Mouse (Mus musculus): ENCODE measurements at regions not wholly inside any gene's neighbourhood (a gene's known extent, or its start where the extent isn't known, plus 50 kb on each side); places are given as distances from the start of the nearest gene placed in this dataset.

DNA sequence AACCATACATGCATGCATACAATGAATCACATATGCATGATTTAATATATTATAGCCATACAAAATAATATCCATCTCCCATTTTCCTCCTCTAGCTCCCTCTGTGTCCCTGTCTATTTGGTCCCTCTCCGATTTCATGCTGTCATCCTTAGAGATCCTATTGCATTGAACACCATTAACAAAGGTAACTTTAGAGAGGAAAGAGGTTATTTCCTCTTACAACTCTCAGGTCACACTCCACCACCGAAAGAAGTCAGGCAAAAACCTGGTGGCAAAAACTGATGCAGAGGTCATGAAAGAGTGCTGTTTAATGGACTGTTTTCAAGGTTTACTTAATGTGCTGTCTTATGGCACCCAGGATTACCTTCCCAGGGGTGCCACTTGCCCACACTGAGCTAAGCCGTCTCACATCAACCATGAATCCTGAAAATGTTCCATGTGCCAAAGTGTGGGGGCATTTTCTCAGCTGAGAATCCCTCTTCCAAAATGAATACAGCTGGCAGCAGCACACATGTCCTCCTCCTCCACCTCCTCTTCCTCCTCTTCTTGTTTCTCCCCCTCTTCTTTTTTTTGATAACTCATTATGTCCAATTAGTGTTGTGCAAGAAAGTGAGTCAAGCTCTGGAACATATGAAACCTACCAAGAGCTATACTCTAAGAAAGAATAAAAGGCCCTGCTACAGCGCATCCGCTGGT, 212.4 kb downstream of the Efhb start:
- Histone ChIP-seq H3K9me3 (ENCODE audit: control insufficient read depth, low read length) (no peaks in the 10 kb centered on the region), H3K27ac (ENCODE audit: low read depth, low read length) (no peak overlapping the region), H3K9ac (ENCODE audit: low read depth, low read length) (no peak overlapping the region), H3K36me3 (ENCODE audit: control insufficient read depth, insufficient read depth, low read length) (no peaks in the 10 kb centered on the region), H3K4me1 (replicated peaks; ENCODE audit: control insufficient read depth, insufficient read depth, low read length) (no peaks in the 10 kb centered on the region), H3K4me2 (replicated peaks; ENCODE audit: low read depth, low read length) (no peak overlapping the region), H3K4me3 (ENCODE audit: low read depth, low read length) (no peak overlapping the region), H3K27me3 (ENCODE audit: control insufficient read depth, insufficient read depth, low read length) (no peaks in the 10 kb centered on the region)
- DNase-seq (ENCODE audit: low spot score) (no peak), ATAC-seq (ENCODE audit: low FRiP score) (no peak)
- WGBS = 87% methylated on average over 5 of the region's 5 CpGs

- DNase-seq (ENCODE audit: low spot score) = no peak
- H3K4me3 ChIP-seq (ENCODE audit: low read depth, low read length) = no peak overlapping the region
Observed at GRCm38 (mm10) chr17:53248501-53248900, 214.6 kb downstream of the Efhb start.

GRCm38 (mm10) chr17:53247593-53248236, 215.4 kb downstream of the Efhb start:
- no peak overlapping the region for H3K27ac ChIP-seq (ENCODE audit: low read depth, low read length)
- no peaks in the 10 kb centered on the region for H3K4me1 ChIP-seq (replicated peaks; ENCODE audit: control insufficient read depth, insufficient read depth, low read length)
- DNase-seq (ENCODE audit: low spot score) (no peak), ATAC-seq (ENCODE audit: low FRiP score) (no peak)
- no peaks in the 10 kb centered on the region for H3K9me3 ChIP-seq (ENCODE audit: control insufficient read depth, low read length)
- H3K9ac ChIP-seq (ENCODE audit: low read depth, low read length) = no peak overlapping the region
- no peaks in the 10 kb centered on the region for H3K36me3 ChIP-seq (ENCODE audit: control insufficient read depth, insufficient read depth, low read length)
- WGBS = 67% methylated on average over 3 of the region's 3 CpGs
- no peak overlapping the region for H3K4me2 ChIP-seq (replicated peaks; ENCODE audit: low read depth, low read length)
- H3K27me3 ChIP-seq (ENCODE audit: control insufficient read depth, insufficient read depth, low read length) = no peaks in the 10 kb centered on the region
- H3K4me3 ChIP-seq (ENCODE audit: low read depth, low read length) = no peak overlapping the region

More at GRCm38 (mm10) chr17:53248501-53248900, 214.6 kb downstream of the Efhb start:
- Histone ChIP-seq H3K9ac (ENCODE audit: low read depth, low read length) (no peak overlapping the region), H3K9me3 (ENCODE audit: control insufficient read depth, low read length) (no peaks in the 10 kb centered on the region), H3K4me2 (replicated peaks; ENCODE audit: low read depth, low read length) (no peak overlapping the region), H3K27me3 (ENCODE audit: control insufficient read depth, insufficient read depth, low read length) (no peaks in the 10 kb centered on the region), H3K4me1 (replicated peaks; ENCODE audit: control insufficient read depth, insufficient read depth, low read length) (no peaks in the 10 kb centered on the region), H3K27ac (ENCODE audit: low read depth, low read length) (no peak overlapping the region), H3K36me3 (ENCODE audit: control insufficient read depth, insufficient read depth, low read length) (no peaks in the 10 kb centered on the region)
- 42% methylated on average over 2 of the region's 2 CpGs for WGBS
- ATAC-seq (ENCODE audit: low FRiP score) = no peak

DNA sequence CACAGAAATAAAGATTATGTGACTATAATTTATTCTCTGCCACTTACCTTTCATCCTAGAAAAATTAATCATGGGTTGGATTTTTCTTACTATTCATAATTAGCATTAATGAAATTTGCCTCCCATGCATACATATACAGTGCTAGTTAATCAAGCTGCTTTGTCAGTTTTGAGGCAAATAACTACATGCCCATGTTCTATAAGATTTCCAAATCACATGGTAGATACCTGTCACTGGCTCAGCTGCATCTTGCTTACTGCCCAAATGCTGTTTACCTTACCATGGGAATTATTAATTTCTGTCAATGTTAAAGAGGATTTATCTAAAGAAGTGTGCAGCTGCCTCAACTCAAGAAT, 252.7 kb downstream of the Efhb start:
- Histone ChIP-seq H3K4me1 (replicated peaks; ENCODE audit: control insufficient read depth, insufficient read depth, low read length) (no peaks in the 10 kb centered on the region), H3K27ac (ENCODE audit: low read depth, low read length) (no peak overlapping the region), H3K9ac (ENCODE audit: low read depth, low read length) (no peak overlapping the region), H3K36me3 (ENCODE audit: control insufficient read depth, insufficient read depth, low read length) (no peaks in the 10 kb centered on the region), H3K4me2 (replicated peaks; ENCODE audit: low read depth, low read length) (no peak overlapping the region), H3K27me3 (ENCODE audit: control insufficient read depth, insufficient read depth, low read length) (no peaks in the 10 kb centered on the region), H3K9me3 (ENCODE audit: control insufficient read depth, low read length) (no peaks in the 10 kb centered on the region), H3K4me3 (ENCODE audit: low read depth, low read length) (no peak overlapping the region)
- DNase-seq (ENCODE audit: low spot score) = no peak
- ATAC-seq (ENCODE audit: low FRiP score) = peak; percentile 47

- DNase-seq (ENCODE audit: low spot score) = peak; percentile 19
- Histone ChIP-seq H3K4me1 (replicated peaks; ENCODE audit: control insufficient read depth, insufficient read depth, low read length) (no peaks in the 10 kb centered on the region), H3K9ac (ENCODE audit: low read depth, low read length) (no peak overlapping the region), H3K27ac (ENCODE audit: low read depth, low read length) (no peak overlapping the region), H3K9me3 (ENCODE audit: control insufficient read depth, low read length) (no peaks in the 10 kb centered on the region), H3K36me3 (ENCODE audit: control insufficient read depth, insufficient read depth, low read length) (no peaks in the 10 kb centered on the region), H3K27me3 (ENCODE audit: control insufficient read depth, insufficient read depth, low read length) (no peaks in the 10 kb centered on the region), H3K4me2 (replicated peaks; ENCODE audit: low read depth, low read length) (no peak overlapping the region), H3K4me3 (ENCODE audit: low read depth, low read length) (no peak overlapping the region)
- WGBS = 21% methylated on average over 7 of the region's 7 CpGs
- ATAC-seq (ENCODE audit: low FRiP score) = peak; percentile 89
Observed at GRCm38 (mm10) chr17:53209720-53210415, 253.3 kb downstream of the Efhb start.
